Mouse (Mus musculus): ENCODE results near the gene Ccdc85b. TPM values are rescaled to one million over a fixed set of nuclear protein-coding genes. Genes with fewer than 3 reads are reported as not detected.

Ccdc85b gene
- polyA plus RNA-seq, 1 experiment: 3.3 TPM

DNA sequence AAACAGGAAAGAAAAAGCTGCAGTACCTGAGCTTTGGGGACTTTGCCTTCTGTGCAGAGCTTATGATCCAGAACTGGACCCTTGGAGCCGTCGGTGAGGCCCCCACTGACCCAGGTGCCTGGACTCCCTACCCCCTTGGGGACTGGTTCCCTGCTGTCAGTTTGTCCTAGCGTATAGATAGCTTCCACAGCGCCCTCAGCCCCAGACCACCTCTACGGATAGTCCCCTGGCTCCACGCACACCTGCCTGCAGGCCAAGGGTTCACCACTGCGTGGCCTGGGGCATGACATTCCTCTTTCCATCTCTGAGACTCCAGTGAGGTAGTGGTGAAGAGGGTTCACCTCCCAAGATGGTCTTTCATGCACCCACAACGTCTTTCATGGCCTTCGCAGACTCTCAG is 5.5 kb upstream of the Ccdc85b start:
- no peaks in the 10 kb centered on the region for H3K4me1 ChIP-seq (ENCODE audit: control insufficient read depth, insufficient read depth, low read length)
- no peak overlapping the region for H3K9ac ChIP-seq (ENCODE audit: low read depth, poor library complexity, severe bottlenecking)
- no peak overlapping the region for H3K27ac ChIP-seq (ENCODE audit: insufficient read depth, low read length)
- no peaks in the 10 kb centered on the region for H3K9me3 ChIP-seq (replicated peaks; ENCODE audit: control insufficient read depth, insufficient read depth, low read length, poor library complexity, severe bottlenecking)
- H3K27me3 ChIP-seq (ENCODE audit: control insufficient read depth, insufficient read depth, low read length, poor library complexity, severe bottlenecking): no peaks in the 10 kb centered on the region
- TF ChIP-seq EP300 (IDR thresholded peaks at IDR 0.05; ENCODE audit: insufficient read depth, low read depth, low read length) (no peak), CTCF (IDR thresholded peaks at IDR 0.05; ENCODE audit: low read depth, low read length) (no peak)
- H3K4me3 ChIP-seq (ENCODE audit: low read depth, low read length): no peak overlapping the region
- H3K36me3 ChIP-seq (ENCODE audit: control insufficient read depth, insufficient read depth, low read length, poor library complexity, severe bottlenecking): peaks cover 3% of the 10 kb centered on the region; the same call in 1 of the 2 replicates

DNA sequence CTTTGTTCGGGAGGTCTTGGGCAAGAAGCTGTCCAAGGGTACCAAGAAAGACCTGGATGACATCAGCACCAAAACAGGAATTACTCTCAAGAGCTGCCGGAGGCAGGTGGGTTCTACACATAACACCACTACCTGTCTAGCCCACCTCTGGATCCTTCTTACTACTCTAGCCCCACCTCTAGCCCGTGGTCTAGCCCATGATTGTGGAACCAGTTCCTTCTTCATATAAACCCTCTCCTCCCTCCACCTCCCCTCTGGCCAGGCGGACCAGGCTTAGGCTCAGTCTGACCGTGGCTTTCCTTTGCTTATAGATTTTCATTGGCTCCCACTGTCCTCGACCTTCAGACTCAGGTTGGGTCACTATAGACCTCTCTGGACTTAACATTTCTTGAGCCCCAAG is 3.7 kb upstream of the Ccdc85b start:
- no peaks in the 10 kb centered on the region for H3K27me3 ChIP-seq (ENCODE audit: control insufficient read depth, insufficient read depth, low read length, poor library complexity, severe bottlenecking)
- H3K4me1 ChIP-seq (ENCODE audit: control insufficient read depth, insufficient read depth, low read length): no peaks in the 10 kb centered on the region
- H3K9ac ChIP-seq (ENCODE audit: low read depth, poor library complexity, severe bottlenecking): no peak overlapping the region
- TF ChIP-seq CTCF (IDR thresholded peaks at IDR 0.05; ENCODE audit: low read depth, low read length) (no peak), POLR2A (IDR thresholded peaks at IDR 0.05; ENCODE audit: insufficient read depth, low read length) (no peak), EP300 (IDR thresholded peaks at IDR 0.05; ENCODE audit: insufficient read depth, low read depth, low read length) (no peak)
- H3K36me3 ChIP-seq (ENCODE audit: control insufficient read depth, insufficient read depth, low read length, poor library complexity, severe bottlenecking): peaks cover 3% of the 10 kb centered on the region; the same call in 1 of the 2 replicates
- no peak overlapping the region for H3K27ac ChIP-seq (ENCODE audit: insufficient read depth, low read length)
- H3K9me3 ChIP-seq (replicated peaks; ENCODE audit: control insufficient read depth, insufficient read depth, low read length, poor library complexity, severe bottlenecking): no peaks in the 10 kb centered on the region
- H3K4me3 ChIP-seq (ENCODE audit: low read depth, low read length): no peak overlapping the region

DNA sequence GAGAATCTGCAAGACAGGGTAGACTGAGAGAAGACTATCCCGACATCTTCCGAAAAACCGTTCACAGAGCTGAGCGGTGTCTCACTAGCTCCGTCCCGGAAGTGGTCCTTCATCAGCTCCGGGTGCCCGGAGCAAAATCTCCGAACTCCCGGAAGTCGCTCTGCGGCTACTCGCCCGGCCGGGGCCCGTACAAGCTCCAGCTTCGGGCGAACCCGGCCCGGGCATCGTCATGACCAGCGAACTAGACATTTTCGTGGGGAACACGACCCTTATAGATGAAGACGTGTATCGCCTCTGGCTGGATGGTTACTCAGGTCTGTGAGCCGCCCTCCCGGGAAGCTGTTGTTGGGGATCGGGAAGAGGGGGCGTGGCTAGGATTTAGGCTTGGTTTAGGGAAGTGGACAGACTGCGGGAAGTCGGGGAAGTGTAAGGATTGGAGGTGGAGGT is 2.8 kb upstream of the Ccdc85b start, which contains the start of gene Fibp:
Fibp (plus strand) TSS at position 151 of the 447 bp plus-strand sequence.
- Histone ChIP-seq H3K4me1 (ENCODE audit: control insufficient read depth, insufficient read depth, low read length) (no peaks in the 10 kb centered on the region), H3K9ac (ENCODE audit: low read depth, poor library complexity, severe bottlenecking) (peak within 1 kb of the TSS; percentile 80), H3K27me3 (ENCODE audit: control insufficient read depth, insufficient read depth, low read length, poor library complexity, severe bottlenecking) (no peaks in the 10 kb centered on the region), H3K27ac (ENCODE audit: insufficient read depth, low read length) (no peak within 1 kb of the TSS), H3K36me3 (ENCODE audit: control insufficient read depth, insufficient read depth, low read length, poor library complexity, severe bottlenecking) (no peaks in the 10 kb centered on the region; the same call in 1 of the 2 replicates), H3K4me3 (ENCODE audit: low read depth, low read length) (peak within 1 kb of the TSS; percentile 98), H3K9me3 (replicated peaks; ENCODE audit: control insufficient read depth, insufficient read depth, low read length, poor library complexity, severe bottlenecking) (no peaks in the 10 kb centered on the region)
- no peak for TF ChIP-seq CTCF (IDR thresholded peaks at IDR 0.05; ENCODE audit: low read depth, low read length)
- peak; percentile 69 for TF ChIP-seq POLR2A (IDR thresholded peaks at IDR 0.05; ENCODE audit: insufficient read depth, low read length)

DNA sequence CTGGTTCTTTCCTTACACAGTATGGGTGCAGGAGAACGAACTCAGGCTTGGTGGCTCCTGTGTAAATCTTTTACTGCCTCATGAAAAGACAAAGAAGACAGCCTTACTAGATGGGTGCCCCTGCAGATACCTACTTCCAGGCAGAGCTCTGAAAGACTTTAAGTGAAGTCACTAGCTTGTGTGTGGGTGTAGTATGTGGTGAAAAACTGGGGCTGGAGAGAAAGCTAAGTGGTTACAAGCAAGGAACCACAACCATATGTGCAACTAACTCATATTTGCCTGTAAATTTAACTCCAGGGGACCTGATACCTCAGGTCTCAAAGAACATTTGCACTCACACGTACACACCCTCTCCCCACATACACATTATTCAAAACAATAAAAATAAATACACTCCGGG is 2.2 kb upstream of the Ccdc85b start:
- no peak overlapping the region for H3K4me3 ChIP-seq (ENCODE audit: low read depth, low read length)
- H3K9me3 ChIP-seq (replicated peaks; ENCODE audit: control insufficient read depth, insufficient read depth, low read length, poor library complexity, severe bottlenecking): no peaks in the 10 kb centered on the region
- H3K4me1 ChIP-seq (ENCODE audit: control insufficient read depth, insufficient read depth, low read length): no peaks in the 10 kb centered on the region
- H3K36me3 ChIP-seq (ENCODE audit: control insufficient read depth, insufficient read depth, low read length, poor library complexity, severe bottlenecking): no peaks in the 10 kb centered on the region
- TF ChIP-seq POLR2A (IDR thresholded peaks at IDR 0.05; ENCODE audit: insufficient read depth, low read length): no peak
- TF ChIP-seq EP300 (IDR thresholded peaks at IDR 0.05; ENCODE audit: insufficient read depth, low read depth, low read length): no peak
- TF ChIP-seq CTCF (IDR thresholded peaks at IDR 0.05; ENCODE audit: low read depth, low read length): no peak
- H3K9ac ChIP-seq (ENCODE audit: low read depth, poor library complexity, severe bottlenecking): peak overlapping the region; percentile 80
- H3K27me3 ChIP-seq (ENCODE audit: control insufficient read depth, insufficient read depth, low read length, poor library complexity, severe bottlenecking): no peaks in the 10 kb centered on the region
- H3K27ac ChIP-seq (ENCODE audit: insufficient read depth, low read length): no peak overlapping the region

DNA sequence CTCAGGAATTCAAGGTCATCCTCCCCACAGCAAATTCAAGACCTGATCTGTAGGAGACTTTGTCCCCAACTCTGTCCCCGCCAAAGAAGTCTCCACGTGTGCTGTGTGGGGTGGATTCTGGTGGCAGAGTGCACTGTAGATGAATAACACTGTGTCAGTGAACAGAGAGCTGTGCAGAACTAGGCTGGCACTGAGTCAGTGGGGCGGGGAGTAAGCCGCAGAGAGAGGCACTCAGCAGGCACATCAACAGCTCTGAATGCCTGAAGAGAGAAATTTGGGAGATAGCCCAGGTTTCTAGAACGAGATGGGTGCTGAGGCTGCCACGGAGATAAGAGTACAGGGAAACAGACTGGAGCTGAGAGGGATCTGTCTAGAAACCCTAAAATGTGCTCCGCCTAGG is 1.3 kb upstream of the Ccdc85b start:
- Histone ChIP-seq H3K4me3 (ENCODE audit: low read depth, low read length) (no peak overlapping the region), H3K36me3 (ENCODE audit: control insufficient read depth, insufficient read depth, low read length, poor library complexity, severe bottlenecking) (no peaks in the 10 kb centered on the region; the same call in 1 of the 2 replicates), H3K4me1 (ENCODE audit: control insufficient read depth, insufficient read depth, low read length) (no peaks in the 10 kb centered on the region), H3K9me3 (replicated peaks; ENCODE audit: control insufficient read depth, insufficient read depth, low read length, poor library complexity, severe bottlenecking) (no peaks in the 10 kb centered on the region), H3K9ac (ENCODE audit: low read depth, poor library complexity, severe bottlenecking) (no peak overlapping the region), H3K27ac (ENCODE audit: insufficient read depth, low read length) (no peak overlapping the region), H3K27me3 (ENCODE audit: control insufficient read depth, insufficient read depth, low read length, poor library complexity, severe bottlenecking) (no peaks in the 10 kb centered on the region)
- TF ChIP-seq CTCF (IDR thresholded peaks at IDR 0.05; ENCODE audit: low read depth, low read length) (no peak), POLR2A (IDR thresholded peaks at IDR 0.05; ENCODE audit: insufficient read depth, low read length) (no peak), EP300 (IDR thresholded peaks at IDR 0.05; ENCODE audit: insufficient read depth, low read depth, low read length) (no peak)

DNA sequence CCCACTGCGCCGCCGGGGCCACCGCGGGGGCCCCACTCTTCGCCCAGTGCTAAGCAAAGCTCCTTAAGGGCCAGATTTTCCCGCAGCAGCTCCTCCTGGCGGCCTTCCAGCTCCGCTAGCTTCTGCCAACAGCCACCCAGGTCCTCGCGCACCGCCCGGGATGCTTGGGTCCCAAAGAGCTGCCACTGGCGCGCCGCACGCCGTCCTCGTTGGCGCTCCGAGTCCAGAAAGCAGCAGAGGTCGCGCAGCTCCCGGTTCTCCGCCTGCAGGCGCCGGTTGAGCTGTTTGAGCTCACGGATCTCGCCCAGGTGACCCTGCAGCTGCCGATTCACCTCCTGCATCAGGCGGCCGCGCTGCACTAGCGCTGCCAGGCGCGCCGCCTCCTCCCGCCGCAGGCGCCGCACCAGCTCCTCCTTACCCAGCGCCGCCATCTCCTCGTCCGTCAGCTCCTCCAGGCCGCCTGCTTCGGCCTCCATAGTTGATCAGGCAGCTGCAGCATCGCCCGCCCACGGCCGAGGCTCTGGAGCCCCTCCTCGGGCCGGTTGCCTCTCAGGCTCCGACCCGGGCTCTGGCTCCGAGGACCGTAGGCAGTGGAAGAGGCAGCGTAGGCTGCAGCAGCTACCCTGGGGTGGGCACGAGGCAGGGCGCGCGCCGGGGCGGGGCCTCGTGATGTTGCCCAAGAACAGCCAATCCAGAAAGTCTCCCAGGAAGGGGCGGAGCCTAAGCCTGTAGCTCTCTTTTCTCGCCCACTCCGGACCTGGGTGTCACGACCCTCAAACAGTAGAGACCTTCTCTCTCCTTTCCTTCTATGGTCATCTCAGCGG is 560 bp downstream of the Ccdc85b start:
- peak overlapping the region; percentile 86 for H3K9ac ChIP-seq (ENCODE audit: low read depth, poor library complexity, severe bottlenecking)
- no peaks in the 10 kb centered on the region for H3K4me1 ChIP-seq (ENCODE audit: control insufficient read depth, insufficient read depth, low read length)
- TF ChIP-seq POLR2A (IDR thresholded peaks at IDR 0.05; ENCODE audit: insufficient read depth, low read length): peak; percentile 85
- no peak for TF ChIP-seq EP300 (IDR thresholded peaks at IDR 0.05; ENCODE audit: insufficient read depth, low read depth, low read length)
- peak overlapping the region; percentile 64 for H3K4me3 ChIP-seq (ENCODE audit: low read depth, low read length)
- H3K27ac ChIP-seq (ENCODE audit: insufficient read depth, low read length): no peak overlapping the region
- no peaks in the 10 kb centered on the region for H3K9me3 ChIP-seq (replicated peaks; ENCODE audit: control insufficient read depth, insufficient read depth, low read length, poor library complexity, severe bottlenecking)
- no peaks in the 10 kb centered on the region; the same call in 1 of the 2 replicates for H3K36me3 ChIP-seq (ENCODE audit: control insufficient read depth, insufficient read depth, low read length, poor library complexity, severe bottlenecking)
- no peaks in the 10 kb centered on the region for H3K27me3 ChIP-seq (ENCODE audit: control insufficient read depth, insufficient read depth, low read length, poor library complexity, severe bottlenecking)

All from ES-Bruce4 (cell line).